Mouse (Mus musculus) liver, embryonic 12.5 days (tissue): ENCODE data around the gene Edn3. TPM values are rescaled to one million over a fixed set of nuclear protein-coding genes. Genes with fewer than 3 reads are reported as not detected.
A peak's percentile ranks its signal among the peaks of the same experiment; 100 is the strongest.

Experiments used
- ATAC-seq: fragments of 200-750 bp; cut with Nextera tagmentation; 2 replicates; pipeline ENCODE4 v1.8.0; 2017; ENCODE audit warnings: moderate number of reproducible peaks, mild to moderate bottlenecking, moderate library complexity
- H3K27ac ChIP-seq: fragments of 300-500 bp; sonication (generic); 2 replicates; pipeline ENCODE4 v1.5.1; 2016; ENCODE audit warnings: mild to moderate bottlenecking
- H3K27me3 ChIP-seq: fragments of 300-500 bp; sonication (generic); replicated peaks from 2 replicates; pipeline ENCODE4 v1.6.1; 2016; ENCODE audit warnings: mild to moderate bottlenecking, moderate library complexity
- H3K36me3 ChIP-seq: fragments of 300-500 bp; sonication (generic); 2 replicates; pipeline ENCODE4 v1.6.1; 2016; ENCODE audit warnings: mild to moderate bottlenecking, moderate library complexity
- H3K4me1 ChIP-seq: fragments of 300-500 bp; sonication (generic); 2 replicates; pipeline ENCODE4 v1.6.1; 2016
- H3K4me2 ChIP-seq: fragments of 300-500 bp; sonication (generic); 2 replicates; pipeline ENCODE4 v1.6.1; 2016; ENCODE audit warnings: mild to moderate bottlenecking, moderate library complexity
- H3K4me3 ChIP-seq: fragments of 300-500 bp; sonication (generic); 2 replicates; pipeline ENCODE4 v1.5.1; 2016; ENCODE audit warnings: mild to moderate bottlenecking, moderate library complexity
- H3K9ac ChIP-seq: fragments of 300-500 bp; sonication (generic); 2 replicates; pipeline ENCODE4 v1.6.1; 2016; ENCODE audit warnings: mild to moderate bottlenecking, moderate library complexity
- H3K9me3 ChIP-seq: fragments of 300-500 bp; sonication (generic); replicated peaks from 2 replicates; pipeline ENCODE4 v1.6.1; 2016; ENCODE audit warnings: mild to moderate bottlenecking, moderate library complexity
- WGBS: fragments of 180-500 bp; shearing (Covaris S2); methylation state at CpG from one replicate; pipeline ENCODE4 v1.1.7; 2016; ENCODE audit not compliant: insufficient replicate concordance; 5-methylcytosine and 5-hydroxymethylcytosine counted together
- polyA plus RNA-seq: library from polyadenylated mRNA; unstranded; fragments of >200 nt; fragmentation: Nextera tagmentation; extraction: Ambion mirVana; gene quantifications from 2 replicates; pipeline ENCODE4 v1.2.1, GENCODE M21; 2016

Edn3 gene
- polyA plus RNA-seq, result 0.98 TPM in 2 replicates

- Histone ChIP-seq H3K27ac (no peak within 1 kb of the TSS), H3K4me1 (no peaks in the 10 kb centered on the region), H3K9ac (no peak within 1 kb of the TSS), H3K4me2 (peak within 1 kb of the TSS; percentile 64), H3K36me3 (no peaks in the 10 kb centered on the region), H3K4me3 (peak within 1 kb of the TSS; percentile 44), H3K9me3 (no peaks in the 10 kb centered on the region), H3K27me3 (peaks cover 33% of the 10 kb centered on the region)
- no peak; the same call in 1 of the 2 replicates for ATAC-seq
- WGBS, result 2% methylated on average over 48 of the region's 48 CpGs
These were observed at the start of gene Edn3 for GRCm38 (mm10) chr2:174760479-174761121. TSS of gene Edn3 (plus strand) at chr2:174760619.

GRCm38 (mm10) chr2:174712043-174712442, 48.4 kb upstream of the Edn3 start:
- no peak for ATAC-seq
- Histone ChIP-seq H3K36me3 (no peaks in the 10 kb centered on the region), H3K4me2 (no peak overlapping the region), H3K9me3 (no peaks in the 10 kb centered on the region), H3K4me1 (no peaks in the 10 kb centered on the region), H3K4me3 (no peak overlapping the region), H3K9ac (no peak overlapping the region), H3K27me3 (no peaks in the 10 kb centered on the region), H3K27ac (no peak overlapping the region)
- 90% methylated on average over 1 of the region's 1 CpGs for WGBS

GRCm38 (mm10) chr2:174715938-174716337, 44.5 kb upstream of the Edn3 start:
- Histone ChIP-seq H3K4me1 (no peaks in the 10 kb centered on the region), H3K9me3 (no peaks in the 10 kb centered on the region), H3K4me3 (no peak overlapping the region), H3K36me3 (no peaks in the 10 kb centered on the region), H3K9ac (no peak overlapping the region), H3K27me3 (no peaks in the 10 kb centered on the region), H3K4me2 (no peak overlapping the region), H3K27ac (no peak overlapping the region)
- no peak for ATAC-seq

- 76% methylated on average over 4 of the region's 4 CpGs for WGBS
- no peak overlapping the region for H3K4me3 ChIP-seq
- no peak overlapping the region for H3K27ac ChIP-seq
- no peaks in the 10 kb centered on the region for H3K27me3 ChIP-seq
- H3K4me1 ChIP-seq, result no peaks in the 10 kb centered on the region
- H3K9me3 ChIP-seq, result no peaks in the 10 kb centered on the region
- no peak overlapping the region for H3K9ac ChIP-seq
- no peaks in the 10 kb centered on the region for H3K36me3 ChIP-seq
- H3K4me2 ChIP-seq, result no peak overlapping the region
- no peak for ATAC-seq
These were observed 42.6 kb upstream of the Edn3 start for GRCm38 (mm10) chr2:174717857-174718256.

GRCm38 (mm10) chr2:174727114-174727823, 33.1 kb upstream of the Edn3 start:
- WGBS, result 71% methylated on average over 10 of the region's 10 CpGs

GRCm38 (mm10) chr2:174731939-174732338, 28.5 kb upstream of the Edn3 start:
- H3K4me2 ChIP-seq, result no peak overlapping the region
- H3K4me3 ChIP-seq, result no peak overlapping the region
- H3K4me1 ChIP-seq, result 0 out of 2 replicates have a peak, but pooled peaks cover 3% of the 10 kb centered on the region
- ATAC-seq, result 0 out of 2 replicates have a peak, but pooled peaks have one; percentile 13
- no peaks in the 10 kb centered on the region for H3K27me3 ChIP-seq
- H3K36me3 ChIP-seq, result no peaks in the 10 kb centered on the region
- H3K9me3 ChIP-seq, result no peaks in the 10 kb centered on the region
- H3K9ac ChIP-seq, result no peak overlapping the region
- no peak overlapping the region for H3K27ac ChIP-seq
- 72% methylated on average over 5 of the region's 5 CpGs for WGBS

More at GRCm38 (mm10) chr2:174727114-174727823, 33.1 kb upstream of the Edn3 start:
- no peak overlapping the region for H3K9ac ChIP-seq
- H3K4me1 ChIP-seq, result 0 out of 2 replicates have a peak, but pooled peaks cover 1% of the 10 kb centered on the region
- H3K36me3 ChIP-seq, result no peaks in the 10 kb centered on the region
- no peak overlapping the region for H3K4me3 ChIP-seq
- H3K27me3 ChIP-seq, result no peaks in the 10 kb centered on the region
- no peaks in the 10 kb centered on the region for H3K9me3 ChIP-seq
- no peak overlapping the region for H3K4me2 ChIP-seq
- no peak overlapping the region for H3K27ac ChIP-seq
- no peak for ATAC-seq

GRCm38 (mm10) chr2:174735270-174735669, 25.1 kb upstream of the Edn3 start:
- ATAC-seq, result no peak
- Histone ChIP-seq H3K9ac (no peak overlapping the region), H3K4me2 (no peak overlapping the region), H3K27me3 (no peaks in the 10 kb centered on the region), H3K4me3 (no peak overlapping the region), H3K4me1 (0 out of 2 replicates have a peak, but pooled peaks cover 3% of the 10 kb centered on the region), H3K27ac (no peak overlapping the region), H3K9me3 (no peaks in the 10 kb centered on the region), H3K36me3 (no peaks in the 10 kb centered on the region)
- 64% methylated on average over 1 of the region's 1 CpGs for WGBS

GRCm38 (mm10) chr2:174747182-174747581, 13.2 kb upstream of the Edn3 start:
- Histone ChIP-seq H3K27ac (no peak overlapping the region), H3K4me1 (no peaks in the 10 kb centered on the region), H3K4me2 (no peak overlapping the region), H3K9ac (no peak overlapping the region), H3K9me3 (no peaks in the 10 kb centered on the region), H3K4me3 (no peak overlapping the region), H3K27me3 (no peaks in the 10 kb centered on the region), H3K36me3 (no peaks in the 10 kb centered on the region)
- no peak for ATAC-seq
- 57% methylated on average over 1 of the region's 1 CpGs for WGBS

- H3K27ac ChIP-seq, result no peak overlapping the region
- no peaks in the 10 kb centered on the region for H3K36me3 ChIP-seq
- WGBS, result 49% methylated on average over 8 of the region's 8 CpGs
- no peaks in the 10 kb centered on the region for H3K27me3 ChIP-seq
- no peak overlapping the region for H3K4me3 ChIP-seq
- ATAC-seq, result peak; percentile 49
- H3K9me3 ChIP-seq, result no peaks in the 10 kb centered on the region
- H3K4me1 ChIP-seq, result no peaks in the 10 kb centered on the region
- no peak overlapping the region for H3K9ac ChIP-seq
- peak overlapping the region; percentile 20 for H3K4me2 ChIP-seq
These were observed 12.0 kb upstream of the Edn3 start for GRCm38 (mm10) chr2:174748381-174748780.

- Histone ChIP-seq H3K36me3 (no peaks in the 10 kb centered on the region), H3K9me3 (no peaks in the 10 kb centered on the region), H3K27ac (no peak overlapping the region), H3K27me3 (no peaks in the 10 kb centered on the region), H3K4me3 (no peak overlapping the region), H3K9ac (no peak overlapping the region), H3K4me1 (no peaks in the 10 kb centered on the region), H3K4me2 (no peak overlapping the region)
- WGBS, result 83% methylated on average over 1 of the region's 1 CpGs
- ATAC-seq, result no peak
These were observed 7.2 kb upstream of the Edn3 start for GRCm38 (mm10) chr2:174753197-174753596.

GRCm38 (mm10) chr2:174754231-174754630, 6.2 kb upstream of the Edn3 start:
- Histone ChIP-seq H3K9me3 (no peaks in the 10 kb centered on the region), H3K27me3 (peaks cover 1% of the 10 kb centered on the region; the same call in 1 of the 2 replicates), H3K4me3 (no peak overlapping the region), H3K4me1 (no peaks in the 10 kb centered on the region), H3K27ac (no peak overlapping the region), H3K9ac (no peak overlapping the region), H3K36me3 (no peaks in the 10 kb centered on the region), H3K4me2 (no peak overlapping the region)
- WGBS, result 36% methylated on average over 1 of the region's 1 CpGs
- ATAC-seq, result no peak

GRCm38 (mm10) chr2:174759189-174759588, 1.2 kb upstream of the Edn3 start:
- no peak overlapping the region for H3K4me3 ChIP-seq
- H3K36me3 ChIP-seq, result no peaks in the 10 kb centered on the region
- H3K9ac ChIP-seq, result no peak overlapping the region
- no peak for ATAC-seq
- no peaks in the 10 kb centered on the region for H3K4me1 ChIP-seq
- WGBS, result 55% methylated on average over 4 of the region's 4 CpGs
- no peak overlapping the region for H3K27ac ChIP-seq
- H3K4me2 ChIP-seq, result no peak overlapping the region
- peaks cover 33% of the 10 kb centered on the region for H3K27me3 ChIP-seq
- H3K9me3 ChIP-seq, result no peaks in the 10 kb centered on the region
